Mouse (Mus musculus): Measurements from ENCODE around the gene Cep152. TPM values are rescaled to one million over a fixed set of nuclear protein-coding genes. Genes with fewer than 3 reads are reported as not detected.
A peak's percentile ranks its signal among the peaks of the same experiment; 100 is the strongest.

Gene Cep152
- polyA plus RNA-seq (2014; fragmentation: Nextera tagmentation; extraction: Ambion mirVana): 4.8 and 11.4 TPM in 2 replicates

DNA sequence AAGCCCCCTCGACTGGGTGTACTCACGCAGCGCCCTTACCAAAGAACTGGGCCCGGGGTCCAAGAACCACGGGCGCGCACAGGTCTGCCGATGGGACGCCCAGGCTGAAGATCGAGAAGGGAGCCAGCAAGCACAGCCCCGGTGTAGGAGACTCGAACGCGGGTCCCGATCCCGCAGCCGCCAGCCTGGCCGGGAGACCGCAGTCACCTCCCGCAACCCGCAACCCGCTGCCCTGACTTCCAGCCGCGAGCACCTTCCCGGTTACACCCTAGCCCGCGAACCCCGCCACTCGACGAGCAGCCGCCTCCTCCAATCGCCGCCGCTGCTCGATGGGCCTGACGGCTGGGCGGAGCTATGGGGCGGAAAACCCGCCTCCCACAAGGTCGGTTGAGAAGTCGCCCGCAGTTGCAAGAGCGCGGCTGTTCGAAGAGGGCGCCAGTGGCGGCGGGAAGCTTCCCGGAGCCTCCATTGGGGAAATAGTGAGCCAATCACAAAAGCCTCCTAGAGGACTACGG, at the start of gene Cep152:
Gene Cep152, minus strand, starts transcription at position 277 of the 515 bp plus-strand sequence.
- ATAC-seq (ENCODE audit: low FRiP score, low TSS enrichment): peak; percentile 95
- no peak within 1 kb of the TSS for H3K27ac ChIP-seq (ENCODE audit: low read depth, low read length)
- WGBS: under 1% methylated on average over 50 of the region's 50 CpGs

GRCm38 (mm10) chr2:125672957-125673631, 48.2 kb upstream of the Cep152 start, which contains the start of gene Eid1:
Gene Eid1, plus strand, starts transcription at chr2:125673095.
- H3K27ac ChIP-seq (ENCODE audit: low read depth, low read length): peak within 1 kb of the TSS; percentile 88
- ATAC-seq (ENCODE audit: low FRiP score, low TSS enrichment): peak; percentile 93
- H3K4me3 ChIP-seq (ENCODE audit: low read length): peak within 1 kb of the TSS; percentile 80
- WGBS: under 1% methylated on average over 76 of the region's 79 CpGs
- no peaks in the 10 kb centered on the region for H3K36me3 ChIP-seq (ENCODE audit: control insufficient read depth, insufficient read depth, low read length)
- H3K9me3 ChIP-seq (ENCODE audit: control insufficient read depth, low read length): no peaks in the 10 kb centered on the region
- no peaks in the 10 kb centered on the region for H3K27me3 ChIP-seq (ENCODE audit: control insufficient read depth, insufficient read depth, low read length)
- H3K9ac ChIP-seq (ENCODE audit: low read depth, low read length): peak within 1 kb of the TSS; percentile 89
- peak within 1 kb of the TSS; percentile 45 for H3K4me2 ChIP-seq (replicated peaks; ENCODE audit: low read depth, low read length)
- peaks cover 3% of the 10 kb centered on the region; the same call in 1 of the 2 replicates for H3K4me1 ChIP-seq (ENCODE audit: control insufficient read depth, insufficient read depth, low read length)

More for the DNA sequence above, at the start of gene Cep152:
- peak within 1 kb of the TSS; percentile 74 for H3K4me2 ChIP-seq (replicated peaks; ENCODE audit: low read depth, low read length)
- no peaks in the 10 kb centered on the region for H3K9me3 ChIP-seq (ENCODE audit: control insufficient read depth, low read length)
- H3K36me3 ChIP-seq (ENCODE audit: control insufficient read depth, insufficient read depth, low read length): no peaks in the 10 kb centered on the region; the same call in 1 of the 2 replicates
- no peaks in the 10 kb centered on the region for H3K27me3 ChIP-seq (ENCODE audit: control insufficient read depth, insufficient read depth, low read length)
- peak within 1 kb of the TSS; percentile 90 for H3K4me3 ChIP-seq (ENCODE audit: low read length)
- peaks cover 12% of the 10 kb centered on the region; the same call in 1 of the 2 replicates for H3K4me1 ChIP-seq (ENCODE audit: control insufficient read depth, insufficient read depth, low read length)
- H3K9ac ChIP-seq (ENCODE audit: low read depth, low read length): peak within 1 kb of the TSS; percentile 78

DNA sequence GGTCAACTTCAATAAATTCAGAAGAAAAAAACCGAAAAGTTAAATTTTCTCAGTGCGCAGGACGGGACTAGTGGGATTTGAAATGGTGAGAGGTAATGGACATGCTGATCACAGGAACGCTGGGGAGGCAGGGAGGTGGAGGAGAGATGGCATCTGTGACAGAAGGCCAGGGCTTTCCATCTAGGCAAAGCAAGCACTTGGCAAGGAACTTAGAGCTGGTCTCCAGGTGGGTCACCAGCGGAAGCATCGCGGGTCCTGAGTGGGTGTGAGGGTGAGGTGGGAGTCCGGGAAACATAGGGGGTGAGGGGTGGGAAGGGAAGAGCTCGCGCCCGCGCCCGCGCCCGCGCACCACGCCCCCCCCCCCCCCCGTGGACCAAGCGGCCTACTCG, 47.6 kb upstream of the Cep152 start:
- H3K36me3 ChIP-seq (ENCODE audit: control insufficient read depth, insufficient read depth, low read length): no peaks in the 10 kb centered on the region
- H3K27ac ChIP-seq (ENCODE audit: low read depth, low read length): 0 out of 2 replicates have a peak overlapping the region, but pooled peaks have one; percentile 47
- peak overlapping the region; percentile 89 for H3K9ac ChIP-seq (ENCODE audit: low read depth, low read length)
- no peaks in the 10 kb centered on the region for H3K27me3 ChIP-seq (ENCODE audit: control insufficient read depth, insufficient read depth, low read length)
- H3K4me3 ChIP-seq (ENCODE audit: low read length): peak overlapping the region; percentile 80
- no peak; the same call in 1 of the 2 replicates for ATAC-seq (ENCODE audit: low FRiP score, low TSS enrichment)
- peak overlapping the region; percentile 45 for H3K4me2 ChIP-seq (replicated peaks; ENCODE audit: low read depth, low read length)
- 24% methylated on average over 8 of the region's 20 CpGs for WGBS
- H3K9me3 ChIP-seq (ENCODE audit: control insufficient read depth, low read length): no peaks in the 10 kb centered on the region
- H3K4me1 ChIP-seq (ENCODE audit: control insufficient read depth, insufficient read depth, low read length): peaks cover 3% of the 10 kb centered on the region; the same call in 1 of the 2 replicates

- ATAC-seq (ENCODE audit: low FRiP score, low TSS enrichment): no peak
Observed at GRCm38 (mm10) chr2:125670846-125671245, 45.9 kb upstream of the Cep152 start.

DNA sequence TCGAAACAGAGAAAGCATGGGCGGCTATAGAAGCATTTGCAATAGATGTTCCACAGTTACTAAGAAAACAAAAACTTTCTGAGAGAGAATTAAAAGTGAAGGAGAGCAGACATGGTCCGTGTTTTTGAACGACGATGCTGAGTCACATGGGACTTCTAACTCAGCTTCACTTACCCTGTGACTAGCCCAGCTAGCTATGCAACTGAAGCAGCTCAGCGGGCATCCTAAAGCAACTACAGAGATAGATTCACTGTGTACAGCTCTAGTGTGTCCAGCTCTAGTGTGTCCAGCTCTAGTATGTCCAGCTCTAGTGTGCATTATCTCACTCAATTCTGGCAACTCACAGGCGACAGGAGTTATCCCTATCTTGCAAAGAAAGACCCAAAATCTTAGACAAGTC, 42.8 kb upstream of the Cep152 start:
- Histone ChIP-seq H3K4me3 (ENCODE audit: low read length) (no peak overlapping the region), H3K36me3 (ENCODE audit: control insufficient read depth, insufficient read depth, low read length) (no peaks in the 10 kb centered on the region), H3K27me3 (ENCODE audit: control insufficient read depth, insufficient read depth, low read length) (no peaks in the 10 kb centered on the region), H3K27ac (ENCODE audit: low read depth, low read length) (no peak overlapping the region), H3K9ac (ENCODE audit: low read depth, low read length) (no peak overlapping the region), H3K4me1 (ENCODE audit: control insufficient read depth, insufficient read depth, low read length) (no peaks in the 10 kb centered on the region), H3K4me2 (replicated peaks; ENCODE audit: low read depth, low read length) (no peak overlapping the region), H3K9me3 (ENCODE audit: control insufficient read depth, low read length) (no peaks in the 10 kb centered on the region)
- ATAC-seq (ENCODE audit: low FRiP score, low TSS enrichment): no peak
- WGBS: 84% methylated on average over 7 of the region's 7 CpGs

More at GRCm38 (mm10) chr2:125670846-125671245, 45.9 kb upstream of the Cep152 start:
- Histone ChIP-seq H3K4me1 (ENCODE audit: control insufficient read depth, insufficient read depth, low read length) (peaks cover 3% of the 10 kb centered on the region; the same call in 1 of the 2 replicates), H3K9me3 (ENCODE audit: control insufficient read depth, low read length) (no peaks in the 10 kb centered on the region), H3K27me3 (ENCODE audit: control insufficient read depth, insufficient read depth, low read length) (no peaks in the 10 kb centered on the region), H3K36me3 (ENCODE audit: control insufficient read depth, insufficient read depth, low read length) (no peaks in the 10 kb centered on the region), H3K9ac (ENCODE audit: low read depth, low read length) (no peak overlapping the region), H3K4me3 (ENCODE audit: low read length) (no peak overlapping the region), H3K4me2 (replicated peaks; ENCODE audit: low read depth, low read length) (no peak overlapping the region), H3K27ac (ENCODE audit: low read depth, low read length) (no peak overlapping the region)
- 57% methylated on average over 1 of the region's 1 CpGs for WGBS

GRCm38 (mm10) chr2:125667184-125667583, 42.3 kb upstream of the Cep152 start:
- WGBS: 60% methylated on average over 5 of the region's 5 CpGs
- Histone ChIP-seq H3K27me3 (ENCODE audit: control insufficient read depth, insufficient read depth, low read length) (no peaks in the 10 kb centered on the region), H3K9ac (ENCODE audit: low read depth, low read length) (no peak overlapping the region), H3K4me3 (ENCODE audit: low read length) (no peak overlapping the region), H3K4me2 (replicated peaks; ENCODE audit: low read depth, low read length) (no peak overlapping the region), H3K36me3 (ENCODE audit: control insufficient read depth, insufficient read depth, low read length) (no peaks in the 10 kb centered on the region), H3K9me3 (ENCODE audit: control insufficient read depth, low read length) (no peaks in the 10 kb centered on the region), H3K4me1 (ENCODE audit: control insufficient read depth, insufficient read depth, low read length) (no peaks in the 10 kb centered on the region), H3K27ac (ENCODE audit: low read depth, low read length) (no peak overlapping the region)
- ATAC-seq (ENCODE audit: low FRiP score, low TSS enrichment): no peak

- no peak overlapping the region for H3K9ac ChIP-seq (ENCODE audit: low read depth, low read length)
Observed at GRCm38 (mm10) chr2:125666668-125667067, 41.8 kb upstream of the Cep152 start.

GRCm38 (mm10) chr2:125665909-125666308, 41.0 kb upstream of the Cep152 start:
- no peak for ATAC-seq (ENCODE audit: low FRiP score, low TSS enrichment)
- no peak overlapping the region for H3K9ac ChIP-seq (ENCODE audit: low read depth, low read length)
- H3K27me3 ChIP-seq (ENCODE audit: control insufficient read depth, insufficient read depth, low read length): no peaks in the 10 kb centered on the region
- H3K4me3 ChIP-seq (ENCODE audit: low read length): no peak overlapping the region
- 86% methylated on average over 4 of the region's 4 CpGs for whole genome bisulfite sequencing
- no peak overlapping the region for H3K4me2 ChIP-seq (replicated peaks; ENCODE audit: low read depth, low read length)
- H3K27ac ChIP-seq (ENCODE audit: low read depth, low read length): no peak overlapping the region
- H3K9me3 ChIP-seq (ENCODE audit: control insufficient read depth, low read length): no peaks in the 10 kb centered on the region
- H3K4me1 ChIP-seq (ENCODE audit: control insufficient read depth, insufficient read depth, low read length): 0 out of 2 replicates have a peak, but pooled peaks cover 5% of the 10 kb centered on the region
- H3K36me3 ChIP-seq (ENCODE audit: control insufficient read depth, insufficient read depth, low read length): no peaks in the 10 kb centered on the region

More at GRCm38 (mm10) chr2:125666668-125667067, 41.8 kb upstream of the Cep152 start:
- Histone ChIP-seq H3K4me1 (ENCODE audit: control insufficient read depth, insufficient read depth, low read length) (no peaks in the 10 kb centered on the region), H3K36me3 (ENCODE audit: control insufficient read depth, insufficient read depth, low read length) (no peaks in the 10 kb centered on the region), H3K4me3 (ENCODE audit: low read length) (no peak overlapping the region), H3K27ac (ENCODE audit: low read depth, low read length) (no peak overlapping the region), H3K27me3 (ENCODE audit: control insufficient read depth, insufficient read depth, low read length) (no peaks in the 10 kb centered on the region), H3K9me3 (ENCODE audit: control insufficient read depth, low read length) (no peaks in the 10 kb centered on the region), H3K4me2 (replicated peaks; ENCODE audit: low read depth, low read length) (no peak overlapping the region)
- WGBS: 85% methylated on average over 4 of the region's 4 CpGs
- no peak for ATAC-seq (ENCODE audit: low FRiP score, low TSS enrichment)

DNA sequence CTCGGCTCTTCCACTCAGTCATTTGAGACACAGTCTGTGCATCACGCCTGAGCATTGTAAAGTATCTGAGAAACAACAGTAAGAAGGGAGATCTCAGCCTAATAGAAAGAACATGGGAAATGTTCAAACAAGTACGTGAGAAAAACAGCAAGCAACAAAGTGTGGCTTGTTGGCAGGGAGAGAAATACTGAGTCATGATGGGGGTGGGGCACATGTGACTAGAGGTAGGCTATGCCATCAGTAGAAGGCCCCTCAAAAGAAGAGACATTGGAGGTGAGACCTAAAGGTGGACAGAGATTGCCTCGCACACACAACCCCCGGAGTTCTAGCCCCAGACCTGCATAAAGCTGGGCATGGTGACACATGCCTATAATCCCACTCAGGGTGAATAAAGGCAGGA, 40.3 kb upstream of the Cep152 start:
- no peak overlapping the region for H3K4me3 ChIP-seq (ENCODE audit: low read length)
- no peak overlapping the region for H3K4me2 ChIP-seq (replicated peaks; ENCODE audit: low read depth, low read length)
- H3K4me1 ChIP-seq (ENCODE audit: control insufficient read depth, insufficient read depth, low read length): 0 out of 2 replicates have a peak, but pooled peaks cover 7% of the 10 kb centered on the region
- H3K27me3 ChIP-seq (ENCODE audit: control insufficient read depth, insufficient read depth, low read length): no peaks in the 10 kb centered on the region
- H3K27ac ChIP-seq (ENCODE audit: low read depth, low read length): no peak overlapping the region
- H3K9ac ChIP-seq (ENCODE audit: low read depth, low read length): no peak overlapping the region
- 91% methylated on average over 5 of the region's 5 CpGs for WGBS
- H3K36me3 ChIP-seq (ENCODE audit: control insufficient read depth, insufficient read depth, low read length): no peaks in the 10 kb centered on the region
- no peak for ATAC-seq (ENCODE audit: low FRiP score, low TSS enrichment)
- no peaks in the 10 kb centered on the region for H3K9me3 ChIP-seq (ENCODE audit: control insufficient read depth, low read length)
